Mouse (Mus musculus): Measurements from ENCODE around the gene Hoxd12.
A peak's percentile ranks its signal among the peaks of the same experiment; 100 is the strongest.

Gene Hoxd12

DNA sequence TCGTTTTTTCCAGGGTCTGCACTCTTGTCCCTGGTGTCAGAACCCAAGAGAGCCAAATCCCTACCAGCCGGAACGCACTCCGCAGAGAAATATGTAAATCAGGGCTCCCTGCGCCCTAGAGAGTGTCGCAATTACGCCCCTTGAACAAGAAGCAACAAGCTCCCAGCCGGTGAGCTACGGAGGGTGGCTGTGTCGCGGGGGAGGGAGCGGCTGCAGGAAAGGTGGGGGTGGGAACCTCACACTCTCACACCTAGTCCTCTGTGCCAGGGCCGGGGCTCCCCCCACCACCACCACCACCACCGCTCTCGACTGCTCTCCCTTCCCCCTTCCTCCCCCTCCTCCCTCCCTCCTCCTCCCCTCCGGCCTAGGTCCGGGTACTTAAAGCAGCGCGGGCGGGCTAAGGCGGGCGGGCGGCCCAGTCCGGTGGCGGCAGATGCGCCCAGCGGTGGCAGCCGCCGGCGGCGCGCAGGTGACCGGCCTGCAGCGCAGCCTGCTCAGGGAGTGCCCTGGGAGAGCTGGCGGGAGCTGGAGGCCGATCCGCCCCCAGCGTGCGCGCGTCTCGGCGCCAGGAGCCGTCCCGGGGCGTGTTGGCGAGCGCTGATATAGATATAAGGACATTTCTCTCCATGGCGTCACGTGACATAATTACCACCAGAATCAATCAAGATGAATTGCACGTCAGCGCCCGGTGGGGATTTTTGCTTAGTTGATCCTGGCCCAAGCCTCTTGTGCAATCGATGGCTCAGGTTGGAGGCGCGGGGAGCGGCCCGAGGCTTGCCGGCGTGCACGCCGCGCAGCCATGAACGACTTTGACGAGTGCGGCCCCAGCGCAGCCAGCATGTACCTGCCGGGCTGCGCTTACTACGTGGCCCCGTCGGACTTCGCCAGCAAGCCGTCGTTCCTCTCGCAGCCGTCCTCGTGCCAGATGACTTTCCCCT lies 7.0 kb downstream of the Hoxd12 start:
- DNase-seq (ENCODE audit: low spot score in 2 of 2) = no peak

DNA sequence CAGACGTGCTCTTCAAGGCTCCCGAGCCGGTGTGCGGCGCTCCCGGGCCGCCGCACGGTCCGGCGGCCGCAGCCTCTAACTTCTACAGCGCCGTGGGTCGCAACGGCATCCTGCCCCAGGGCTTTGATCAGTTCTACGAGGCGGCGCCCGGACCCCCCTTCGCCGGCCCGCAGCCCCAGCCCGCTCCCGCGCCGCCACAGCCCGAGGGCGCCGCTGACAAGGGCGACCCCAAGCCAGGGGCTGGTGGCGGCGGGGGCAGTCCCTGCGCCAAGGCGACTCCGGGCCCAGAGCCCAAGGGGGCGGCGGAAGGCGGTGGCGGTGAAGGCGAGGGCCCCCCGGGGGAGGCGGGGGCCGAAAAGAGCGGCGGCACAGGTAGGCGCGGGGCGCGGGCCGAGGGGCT lies 8.0 kb downstream of the Hoxd12 start:
- no peak for DNase-seq (ENCODE audit: low spot score in 2 of 2)

DNA sequence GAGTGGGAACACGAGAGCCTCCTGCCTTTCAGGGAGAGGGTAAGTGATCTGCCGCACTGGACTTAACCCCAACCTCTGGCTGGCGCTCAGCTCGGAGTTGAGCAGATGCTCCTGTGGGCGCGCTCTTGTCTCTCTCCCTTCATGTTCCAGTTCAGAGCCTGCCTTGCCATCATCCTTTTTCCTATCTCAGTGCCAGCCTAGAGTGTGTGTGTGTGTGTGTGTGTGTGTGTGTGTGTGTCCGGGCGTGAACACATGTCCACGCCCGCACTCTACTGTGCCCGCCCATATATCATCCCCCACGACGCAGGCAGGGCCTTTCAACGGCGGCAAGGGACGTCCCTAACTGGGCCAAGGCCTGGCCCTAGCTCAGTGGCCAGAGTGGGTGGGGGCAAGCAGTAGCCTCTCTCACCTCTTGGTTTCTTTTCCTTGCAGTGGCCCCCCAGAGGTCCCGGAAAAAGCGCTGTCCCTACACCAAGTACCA lies 8.7 kb downstream of the Hoxd12 start:
- no peak for DNase-seq (ENCODE audit: low spot score in 2 of 2)

DNA sequence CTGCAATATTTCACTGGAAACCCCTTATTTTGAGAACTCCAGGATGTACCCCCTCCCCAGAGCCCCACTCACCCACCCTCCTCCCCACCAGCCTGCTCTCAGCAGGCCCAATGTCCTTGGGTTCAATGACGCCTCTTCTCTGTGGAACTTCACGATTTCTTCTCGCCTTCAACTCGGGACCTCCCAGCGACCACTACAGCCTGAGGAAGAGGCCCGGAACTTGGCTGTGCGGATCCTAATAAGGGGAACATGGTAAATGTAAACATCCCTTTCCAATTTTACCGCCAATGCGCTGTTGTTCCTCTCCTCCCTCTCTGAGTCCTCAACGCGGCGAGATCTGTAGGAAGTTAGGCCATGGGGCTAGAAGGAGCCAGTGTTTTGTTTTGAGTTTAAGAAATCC lies 9.3 kb downstream of the Hoxd12 start:
- DNase-seq (ENCODE audit: low spot score in 2 of 2) = no peak

DNA sequence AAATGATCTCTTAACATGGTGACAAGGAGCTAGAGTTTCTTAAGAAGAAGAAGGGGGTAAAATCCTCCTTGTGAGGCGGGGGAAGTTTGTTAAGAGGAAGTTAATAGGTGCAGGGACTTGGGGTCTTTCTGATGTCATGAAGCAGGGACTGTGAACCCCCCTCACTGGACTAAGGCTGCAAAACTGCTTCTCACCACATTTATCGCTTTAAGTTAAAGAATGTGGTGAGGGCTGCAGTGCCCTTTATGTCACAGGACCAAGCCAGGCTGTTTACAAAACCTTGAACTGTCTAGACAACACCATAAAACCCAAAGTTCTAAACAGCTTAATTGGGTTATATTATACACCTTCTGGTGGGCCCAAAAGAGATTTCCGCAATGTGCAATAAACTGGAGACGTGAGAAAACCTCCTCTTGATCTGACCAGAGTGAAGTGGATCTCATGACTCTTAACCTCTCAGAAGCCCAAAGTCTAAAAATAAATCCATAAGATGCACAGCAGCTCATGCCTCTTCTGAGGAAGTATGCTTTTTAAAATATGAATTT lies 10.3 kb downstream of the Hoxd12 start:
- DNase-seq (ENCODE audit: low spot score in 2 of 2) = no peak

DNA sequence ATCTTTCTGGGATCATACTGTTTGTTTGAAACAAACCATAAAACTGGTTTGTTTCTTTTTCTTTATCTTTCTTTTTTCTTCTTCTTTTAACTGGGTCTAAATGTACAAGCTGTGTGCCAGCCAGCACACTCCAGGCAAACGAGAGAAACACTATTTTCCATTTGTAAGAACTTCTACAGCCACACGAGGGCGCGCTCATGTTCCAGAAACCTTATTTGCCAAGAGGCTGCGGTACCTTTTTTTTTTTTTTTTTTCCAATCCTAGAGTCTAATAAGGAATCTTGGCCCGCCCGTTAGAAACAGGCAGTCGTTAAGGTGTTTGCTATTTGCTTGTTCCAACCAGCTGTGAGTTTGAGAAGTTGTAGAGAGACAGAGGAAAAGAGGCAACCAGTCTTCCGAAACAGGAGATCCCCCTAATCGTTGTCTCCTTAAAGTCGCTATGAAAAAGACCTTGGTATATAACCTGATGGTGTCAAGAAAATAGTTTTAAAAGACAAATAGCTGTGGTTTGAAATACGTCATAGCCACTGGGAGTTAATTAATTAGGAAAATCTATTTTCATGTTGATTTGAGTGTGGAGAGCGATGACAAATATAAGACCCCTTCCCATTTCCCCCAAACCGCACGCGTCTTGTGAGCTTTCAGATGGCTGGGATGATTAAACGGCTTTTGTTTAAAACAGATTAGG lies 11.6 kb downstream of the Hoxd12 start:
- DNase-seq (ENCODE audit: low spot score in 2 of 2) = peak in 1 of 2 experiments; percentile 41

DNA sequence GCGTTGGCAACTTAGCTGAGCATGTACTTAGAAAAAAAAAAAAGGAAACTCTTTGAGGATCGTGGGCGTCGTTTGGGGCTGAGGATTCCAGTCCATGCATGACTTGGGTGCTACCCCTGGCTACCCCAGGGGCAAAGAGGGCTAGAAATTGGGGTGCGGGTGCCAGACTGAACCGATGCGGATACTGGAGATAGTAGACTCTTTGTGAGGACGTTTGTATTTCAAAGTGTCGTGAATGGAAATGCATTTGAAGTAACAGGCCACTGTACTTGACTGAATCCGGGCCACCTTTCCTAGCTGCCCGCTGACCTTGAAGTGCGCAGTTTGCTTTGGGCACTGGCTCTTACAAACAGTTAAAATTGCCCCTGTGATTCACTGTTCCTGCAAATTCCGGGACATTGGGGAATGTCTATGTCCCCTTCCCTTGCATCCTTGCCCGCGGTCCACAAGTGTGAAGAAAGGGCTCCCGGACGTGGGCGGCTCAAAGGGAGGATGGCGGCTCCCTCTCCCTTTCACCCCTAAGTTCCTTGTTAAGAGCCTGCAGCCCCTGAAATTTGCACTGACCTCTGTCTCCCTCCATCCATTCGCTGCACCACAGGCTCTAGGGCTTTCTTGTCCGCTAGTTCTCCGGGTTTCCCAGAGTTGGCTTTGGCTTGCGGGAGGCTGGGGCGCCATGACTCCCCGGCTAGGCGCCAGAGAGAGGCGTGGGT lies 12.3 kb downstream of the Hoxd12 start:
- no peak for DNase-seq (ENCODE audit: low spot score in 2 of 2)

DNA sequence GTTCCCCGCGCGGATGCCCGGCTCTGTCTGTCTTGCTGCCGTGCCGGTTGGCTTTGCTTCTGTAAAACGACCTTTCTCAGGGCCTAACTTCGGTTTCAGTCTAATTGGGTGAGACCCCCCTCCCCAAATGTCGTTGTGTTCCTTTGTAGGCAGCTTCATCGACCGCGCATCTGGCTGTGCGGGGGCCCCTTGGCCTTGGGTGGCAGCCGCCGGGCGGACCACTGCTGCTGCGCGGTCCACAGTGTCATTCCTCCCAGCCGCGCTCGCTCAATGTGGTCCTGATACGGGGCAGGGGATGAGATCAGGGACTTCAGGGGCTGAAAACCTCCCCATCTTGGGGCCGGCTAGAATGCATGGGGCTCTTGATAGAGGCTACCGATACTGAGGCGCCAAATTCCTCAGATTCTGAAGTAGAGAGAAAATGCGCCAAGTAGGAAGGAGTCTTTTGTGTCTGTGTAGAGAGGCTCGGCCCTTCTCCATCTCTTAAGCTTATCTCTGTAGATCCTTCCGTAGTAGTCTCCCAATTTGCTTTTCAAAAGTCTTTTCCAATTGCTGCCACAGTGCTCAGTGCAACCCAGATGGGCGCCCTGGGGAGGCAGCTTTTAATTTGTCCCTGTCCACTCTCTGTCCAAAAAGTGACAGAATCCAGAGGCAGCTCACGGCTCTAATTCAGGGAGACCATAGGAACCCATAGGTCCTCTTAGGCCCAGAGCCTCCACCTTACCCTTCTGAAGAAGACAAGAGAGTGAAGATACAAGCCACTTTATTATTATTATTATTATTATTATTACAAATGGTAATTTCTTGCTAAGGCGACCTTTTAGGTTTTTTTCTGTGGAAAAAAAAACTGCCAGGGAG lies 13.1 kb downstream of the Hoxd12 start:
- DNase-seq (ENCODE audit: low spot score in 2 of 2) = no peak

DNA sequence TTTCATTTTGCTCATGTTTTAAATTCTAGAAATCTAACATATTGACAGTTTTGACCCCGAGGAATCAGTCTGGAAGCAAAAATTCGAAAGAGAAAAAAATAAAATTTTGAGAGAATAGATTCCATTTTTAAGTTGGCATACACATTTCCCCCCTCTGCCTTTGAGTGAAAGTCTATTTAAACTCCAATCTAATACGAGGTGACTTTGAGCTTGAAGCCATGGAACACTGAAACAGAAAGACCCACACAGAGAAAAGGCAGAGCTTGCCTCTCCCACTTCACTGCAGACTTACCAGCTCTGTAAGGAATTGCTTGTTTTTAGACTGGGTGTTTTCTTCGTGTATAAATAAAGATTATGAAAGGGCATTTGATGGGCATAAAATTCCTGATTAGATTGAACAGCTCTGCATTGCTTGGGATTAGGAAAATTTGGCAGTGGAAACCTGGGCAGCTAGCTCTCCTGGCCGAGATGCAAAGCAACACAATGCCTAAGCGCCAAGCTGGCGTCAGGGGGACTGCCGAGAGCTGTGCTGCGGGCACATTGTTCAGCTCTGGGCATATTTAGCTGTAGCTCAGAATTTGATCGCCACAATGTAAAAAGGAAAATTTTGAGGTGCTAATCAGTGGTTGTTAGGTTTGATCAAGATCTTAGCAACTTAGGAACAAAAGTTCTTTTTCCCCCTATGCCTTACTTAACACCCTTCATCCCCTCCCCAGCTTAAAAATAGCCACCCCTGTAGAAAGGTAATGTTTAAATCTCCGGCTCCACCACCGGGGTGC lies 14.2 kb downstream of the Hoxd12 start:
- DNase-seq (ENCODE audit: low spot score in 2 of 2) = no peak

DNA sequence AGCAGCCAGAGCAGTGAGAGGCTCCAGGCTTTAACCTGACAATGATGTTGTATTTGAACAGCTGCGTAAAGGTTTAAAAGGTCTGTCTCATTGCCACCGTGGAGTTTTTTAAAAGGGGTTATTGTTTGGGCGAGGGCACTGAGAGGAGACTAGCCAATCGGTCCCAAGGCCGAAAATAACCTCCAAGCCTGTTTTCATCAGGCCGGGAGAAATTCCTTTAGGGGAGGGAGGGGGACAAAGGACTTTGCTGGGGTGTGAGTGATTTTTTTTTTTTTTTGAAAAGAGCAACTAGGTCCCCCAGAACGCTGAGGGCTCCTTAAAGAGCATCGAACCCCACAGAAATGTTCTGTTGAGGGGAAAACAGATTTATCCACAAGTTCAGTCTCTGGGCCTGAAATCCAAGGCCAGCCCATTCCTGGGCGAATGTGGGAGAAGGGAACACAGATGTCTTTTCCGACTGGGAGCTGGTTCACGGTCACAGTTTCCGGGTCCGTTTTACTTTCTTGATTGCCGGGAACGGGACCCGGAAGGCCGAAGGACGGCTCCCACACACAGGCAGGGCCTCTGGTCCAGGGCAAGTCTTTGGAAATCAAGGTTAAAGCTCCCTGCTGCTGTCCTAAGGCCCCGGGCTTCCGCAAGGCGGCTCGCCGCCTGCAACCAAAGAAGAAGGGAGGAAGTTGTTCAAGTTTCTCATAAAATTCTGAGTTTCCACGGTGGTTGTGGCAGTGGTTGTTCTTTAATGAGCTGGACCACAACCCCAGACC lies 14.9 kb downstream of the Hoxd12 start:
- no peak for DNase-seq (ENCODE audit: low spot score in 2 of 2)

DNA sequence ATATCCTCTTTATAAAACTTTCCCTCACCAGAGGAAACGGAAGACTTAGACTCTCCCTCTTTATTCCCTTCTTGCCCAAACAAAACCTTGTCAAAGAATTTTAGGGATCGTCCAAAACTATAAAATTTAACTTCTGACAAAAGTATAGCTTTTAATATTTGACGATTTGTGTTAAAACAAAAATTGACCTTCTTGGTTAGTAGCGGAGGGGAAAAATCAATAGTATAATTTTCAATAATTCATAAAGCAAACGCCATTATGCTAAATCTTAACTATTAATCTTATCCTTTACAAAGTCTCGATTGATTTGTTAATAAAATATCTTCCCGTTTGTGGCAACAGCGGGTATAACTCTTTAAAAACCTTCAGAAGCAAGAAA lies 15.5 kb downstream of the Hoxd12 start:
- DNase-seq (ENCODE audit: low spot score in 2 of 2) = no peak

DNA sequence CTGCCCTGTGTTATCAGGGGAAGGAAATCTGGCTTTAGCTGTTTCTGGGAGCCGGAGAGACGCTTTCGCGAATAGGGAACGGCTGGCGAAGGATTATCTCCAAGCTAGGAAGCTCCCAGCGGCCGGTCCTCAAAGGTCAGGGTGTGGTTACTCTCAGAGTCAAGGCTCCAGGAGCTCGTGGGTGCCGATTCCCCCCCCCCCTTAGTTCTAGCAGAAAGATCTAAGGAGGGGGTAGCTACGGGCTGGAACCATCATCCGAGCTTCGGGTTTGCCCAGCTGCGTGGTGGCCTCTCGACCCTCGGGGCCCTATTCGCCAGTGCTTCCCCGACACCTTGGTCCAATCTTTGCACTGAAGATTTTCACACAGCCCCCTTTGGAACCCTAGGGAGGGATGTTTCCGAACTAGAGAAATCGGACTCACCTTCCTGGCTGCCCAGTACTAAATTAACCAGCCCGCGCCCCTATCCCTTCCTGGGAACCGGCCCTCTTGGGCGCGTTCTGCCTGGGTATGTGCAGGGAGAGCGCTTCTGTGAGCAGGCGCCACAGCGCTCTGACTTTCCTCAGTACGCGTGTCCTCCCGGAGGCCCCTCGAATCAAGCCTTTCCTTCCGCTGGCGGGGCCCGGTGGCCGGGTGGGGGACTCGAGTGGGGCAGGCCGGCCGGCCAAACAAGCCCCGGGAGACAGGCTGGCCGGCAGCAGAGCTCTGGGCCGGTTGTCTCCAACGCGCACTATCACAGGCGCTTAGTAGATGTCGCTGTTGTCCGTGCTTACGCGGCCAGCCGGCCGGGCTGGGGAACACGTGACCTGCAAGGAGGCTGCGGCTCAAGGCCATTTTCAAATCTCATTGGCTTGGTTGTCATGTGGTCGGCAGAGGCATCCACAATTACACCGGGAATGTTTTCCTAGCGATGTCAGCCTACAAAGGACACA lies 16.5 kb downstream of the Hoxd12 start, which contains the start of gene Hoxd10:
TSS of gene Hoxd10 (plus strand) at position 903 of the 930 bp plus-strand sequence.
- no peak for DNase-seq (ENCODE audit: low spot score in 2 of 2)

DNA sequence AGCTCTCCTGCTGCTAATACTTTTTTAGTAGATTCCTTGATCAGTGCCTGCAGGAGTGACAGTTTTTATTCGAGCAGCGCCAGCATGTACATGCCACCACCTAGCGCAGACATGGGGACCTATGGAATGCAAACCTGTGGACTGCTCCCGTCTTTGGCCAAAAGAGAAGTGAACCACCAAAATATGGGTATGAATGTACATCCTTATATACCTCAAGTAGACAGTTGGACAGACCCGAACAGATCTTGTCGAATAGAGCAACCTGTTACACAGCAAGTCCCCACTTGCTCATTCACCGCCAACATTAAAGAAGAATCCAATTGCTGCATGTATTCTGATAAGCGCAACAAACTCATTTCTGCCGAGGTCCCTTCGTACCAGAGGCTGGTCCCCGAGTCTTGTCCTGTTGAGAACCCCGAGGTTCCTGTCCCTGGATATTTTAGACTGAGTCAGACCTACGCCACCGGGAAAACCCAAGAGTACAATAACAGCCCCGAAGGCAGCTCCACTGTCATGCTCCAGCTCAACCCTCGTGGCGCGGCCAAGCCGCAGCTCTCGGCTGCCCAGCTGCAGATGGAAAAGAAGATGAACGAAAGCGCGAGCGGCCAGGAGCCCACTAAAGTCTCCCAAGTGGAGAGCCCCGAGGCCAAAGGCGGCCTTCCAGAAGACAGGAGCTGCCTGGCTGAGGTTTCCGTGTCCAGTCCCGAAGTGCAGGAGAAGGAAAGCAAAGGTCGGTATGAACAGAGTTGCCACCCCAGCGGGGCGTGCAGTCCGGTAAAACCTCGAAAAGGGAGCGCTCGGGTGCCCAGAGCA lies 17.4 kb downstream of the Hoxd12 start:
- no peak for DNase-seq (ENCODE audit: low spot score in 2 of 2)

DNA sequence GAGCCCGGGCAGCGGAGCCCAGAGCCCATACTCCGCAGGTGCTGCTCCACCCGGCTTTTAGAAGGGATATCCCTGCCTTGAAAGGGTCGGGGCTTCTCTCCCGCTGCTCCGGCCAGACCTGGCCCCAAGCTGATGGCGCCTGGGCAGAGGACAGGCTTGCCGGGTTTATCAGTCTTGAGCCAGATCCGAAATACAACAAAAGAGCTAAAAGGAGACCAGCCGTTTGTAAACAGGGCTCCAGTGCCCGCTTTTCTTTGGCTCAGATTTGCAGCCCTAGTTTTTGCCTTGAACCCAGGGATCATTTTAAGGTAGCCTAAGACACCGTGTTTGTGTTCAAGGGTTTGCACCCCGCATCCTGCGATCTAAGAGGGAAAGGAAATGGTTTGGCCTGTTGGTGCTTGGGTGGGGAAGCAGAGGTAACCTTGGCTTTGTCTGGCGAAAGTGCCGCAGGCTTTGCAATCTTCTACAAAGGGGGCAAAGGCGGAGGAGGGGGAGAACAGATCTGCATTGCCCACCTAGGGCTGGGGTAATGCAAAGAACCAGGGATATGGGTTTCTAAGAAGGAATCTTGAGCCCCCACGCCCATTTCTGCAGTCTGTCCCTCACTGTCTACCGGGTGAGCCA lies 18.1 kb downstream of the Hoxd12 start:
- no peak for DNase-seq (ENCODE audit: low spot score in 2 of 2)

DNA sequence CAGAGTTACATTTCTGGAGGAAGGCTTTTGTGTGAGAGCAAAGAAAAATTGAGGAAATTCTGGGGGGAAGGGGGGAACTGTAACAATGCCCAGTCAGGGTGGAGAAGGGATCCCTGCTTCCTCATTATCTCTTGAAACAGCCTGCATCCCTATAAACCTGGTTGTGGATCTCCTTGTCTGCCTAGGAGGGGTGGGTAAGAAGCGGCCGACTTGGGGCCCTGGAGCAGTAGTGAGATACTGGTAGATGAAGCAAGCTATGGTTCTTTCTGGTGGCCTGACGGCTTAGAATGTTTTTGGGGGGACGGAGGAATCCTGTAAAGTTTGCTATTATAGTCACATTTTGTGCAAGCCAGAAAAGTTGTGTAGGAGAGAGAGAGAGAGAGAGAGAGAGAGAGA lies 18.6 kb downstream of the Hoxd12 start:
- no peak for DNase-seq (ENCODE audit: low spot score in 2 of 2)

DNA sequence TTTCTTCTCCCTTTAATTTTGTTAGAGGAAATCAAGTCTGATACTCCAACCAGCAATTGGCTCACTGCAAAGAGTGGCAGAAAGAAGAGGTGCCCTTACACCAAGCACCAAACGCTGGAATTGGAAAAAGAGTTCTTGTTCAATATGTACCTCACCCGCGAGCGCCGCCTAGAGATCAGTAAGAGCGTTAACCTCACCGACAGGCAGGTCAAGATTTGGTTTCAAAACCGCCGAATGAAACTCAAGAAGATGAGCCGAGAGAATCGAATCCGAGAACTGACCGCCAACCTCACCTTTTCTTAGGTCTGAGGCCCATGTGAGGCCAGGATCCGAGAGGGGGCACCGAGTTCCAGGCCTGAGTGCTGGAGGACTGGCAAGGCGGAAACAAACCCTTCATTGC lies 19.3 kb downstream of the Hoxd12 start:
- DNase-seq (ENCODE audit: low spot score in 2 of 2) = no peak

DNA sequence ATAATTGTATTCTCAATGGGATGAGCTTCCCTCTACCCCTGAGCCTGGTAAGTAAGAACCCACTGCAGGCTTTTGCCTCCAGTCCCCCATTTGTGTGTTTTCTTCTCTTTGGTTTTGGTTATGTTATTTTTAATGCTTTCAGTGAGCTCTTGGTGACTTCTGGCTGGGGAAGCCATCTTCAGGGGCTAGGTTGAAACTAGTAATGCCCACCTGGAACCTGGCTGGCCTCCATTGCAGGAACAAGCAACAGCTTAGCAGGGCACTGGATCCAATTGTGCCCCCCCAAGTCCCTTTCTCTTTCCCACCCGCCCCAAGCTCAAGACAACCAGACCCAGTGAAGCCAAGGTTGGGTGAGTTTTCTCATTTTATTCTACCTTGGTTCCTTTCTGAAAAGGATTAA lies 20.6 kb downstream of the Hoxd12 start:
- no peak for DNase-seq (ENCODE audit: low spot score in 2 of 2)

Measured in right cerebral cortex, postnatal 36 days (tissue).